Mouse (Mus musculus) stomach, postnatal 0 days (tissue): ENCODE results near the gene Apol8. TPM values are rescaled to one million over a fixed set of nuclear protein-coding genes. Genes with fewer than 3 reads are reported as not detected.

Experiments
- ATAC-seq: fragments of 200-750 bp; cut with Nextera tagmentation; 2 replicates; pipeline ENCODE4 v1.8.0; 2017; ENCODE audit not compliant: low FRiP score, low TSS enrichment
- DNase-seq: peaks from one replicate; pipeline ENCODE4 v3.0.0-alpha.2; 2016; ENCODE audit warnings: low spot score
- H3K27ac ChIP-seq: fragments of 300-500 bp; sonication (generic); replicated peaks from 2 replicates; pipeline ENCODE4 v1.5.1; 2014; ENCODE audit warnings: mild to moderate bottlenecking, control low read depth
- H3K27me3 ChIP-seq: fragments of 300-500 bp; sonication (generic); 2 replicates; pipeline ENCODE4 v1.6.1; 2014; ENCODE audit warnings: low read length; ENCODE audit not compliant: control insufficient read depth, insufficient read depth
- H3K36me3 ChIP-seq: fragments of 300-500 bp; sonication (generic); 2 replicates; pipeline ENCODE4 v1.6.1; 2014; ENCODE audit warnings: low read length, mixed read lengths; ENCODE audit not compliant: control insufficient read depth, insufficient read depth
- H3K4me1 ChIP-seq: fragments of 300-500 bp; sonication (generic); replicated peaks from 2 replicates; pipeline ENCODE4 v1.6.1; 2014; ENCODE audit warnings: antibody characterized with exemption; ENCODE audit not compliant: control insufficient read depth, insufficient read depth
- H3K4me2 ChIP-seq: fragments of 300-500 bp; sonication (generic); replicated peaks from 2 replicates; pipeline ENCODE4 v1.6.1; 2014; ENCODE audit warnings: low read depth, mild to moderate bottlenecking, control low read depth, moderate library complexity
- H3K4me3 ChIP-seq: fragments of 300-500 bp; sonication (generic); 2 replicates; pipeline ENCODE4 v1.5.1; 2014; ENCODE audit warnings: low read depth, low read length, control low read depth
- H3K9ac ChIP-seq: fragments of 300-500 bp; sonication (generic); 2 replicates; pipeline ENCODE4 v1.6.1; 2014; ENCODE audit warnings: mild to moderate bottlenecking, low read length, control low read depth, mixed read lengths
- H3K9me3 ChIP-seq: fragments of 300-500 bp; sonication (generic); 2 replicates; pipeline ENCODE4 v1.6.1; 2016; ENCODE audit warnings: low read length; ENCODE audit not compliant: control insufficient read depth
- CTCF ChIP-seq: IDR thresholded peaks from 2 replicates; pipeline ENCODE4 v1.5.1; 2016; ENCODE audit warnings: antibody characterized with exemption, low read depth, mild to moderate bottlenecking, moderate library complexity
- EP300 ChIP-seq: optimal IDR thresholded peaks from 2 replicates; pipeline ENCODE3; 2016; ENCODE audit warnings: antibody characterized with exemption
- WGBS: fragments of 180-500 bp; shearing (Covaris S2); extraction: QIAGEN DNeasy Blood & Tissue Kit; methylation state at CpG from one replicate; pipeline ENCODE4 v1.1.7; 2014; 5-methylcytosine and 5-hydroxymethylcytosine counted together
- polyA plus RNA-seq: library from polyadenylated mRNA; unstranded; fragments of >200 nt; fragmentation: Nextera tagmentation; extraction: Ambion mirVana; gene quantifications from 2 replicates; pipeline ENCODE4 v1.2.1, GENCODE M21; 2015

Gene Apol8
- polyA plus RNA-seq, 1 experiment from 2014 or later: 0.05 TPM

GRCm38 (mm10) chr15:77790656-77791405 is 34.0 kb upstream of the Apol8 start:
- Histone ChIP-seq H3K9ac (no peak overlapping the region), H3K27me3 (no peaks in the 10 kb centered on the region), H3K36me3 (peaks cover 79% of the 10 kb centered on the region), H3K9me3 (no peaks in the 10 kb centered on the region), H3K27ac (no peak overlapping the region), H3K4me3 (no peak overlapping the region), H3K4me1 (no peaks in the 10 kb centered on the region), H3K4me2 (no peak overlapping the region)
- no peak for DNase-seq
- no peak for TF ChIP-seq CTCF
- TF ChIP-seq EP300: no peak
- no peak for ATAC-seq
- 91% methylated on average over 21 of the region's 21 CpGs for WGBS

- no peak for ATAC-seq
- Histone ChIP-seq H3K9me3 (no peaks in the 10 kb centered on the region), H3K9ac (no peak overlapping the region), H3K27ac (no peak overlapping the region), H3K36me3 (peaks cover 82% of the 10 kb centered on the region), H3K4me1 (no peaks in the 10 kb centered on the region), H3K4me3 (no peak overlapping the region), H3K4me2 (no peak overlapping the region), H3K27me3 (no peaks in the 10 kb centered on the region)
- WGBS: 77% methylated on average over 3 of the region's 3 CpGs
- DNase-seq: no peak
- TF ChIP-seq CTCF (no peak), EP300 (no peak)
Measured at GRCm38 (mm10) chr15:77789186-77789585, 32.4 kb upstream of the Apol8 start.

GRCm38 (mm10) chr15:77788356-77788755 is 31.6 kb upstream of the Apol8 start:
- H3K9ac ChIP-seq: no peak overlapping the region
- ATAC-seq: no peak
- H3K27ac ChIP-seq: no peak overlapping the region
- peaks cover 84% of the 10 kb centered on the region for H3K36me3 ChIP-seq
- H3K9me3 ChIP-seq: no peaks in the 10 kb centered on the region
- WGBS: 81% methylated on average over 6 of the region's 6 CpGs
- no peak for TF ChIP-seq CTCF
- TF ChIP-seq EP300: no peak
- no peaks in the 10 kb centered on the region for H3K4me1 ChIP-seq
- DNase-seq: no peak
- H3K4me2 ChIP-seq: no peak overlapping the region
- H3K4me3 ChIP-seq: no peak overlapping the region
- no peaks in the 10 kb centered on the region for H3K27me3 ChIP-seq

GRCm38 (mm10) chr15:77785807-77786206 is 29.0 kb upstream of the Apol8 start:
- Histone ChIP-seq H3K36me3 (peaks cover 85% of the 10 kb centered on the region), H3K27ac (no peak overlapping the region), H3K4me2 (no peak overlapping the region), H3K4me3 (no peak overlapping the region), H3K9ac (no peak overlapping the region), H3K9me3 (no peaks in the 10 kb centered on the region), H3K27me3 (no peaks in the 10 kb centered on the region), H3K4me1 (no peaks in the 10 kb centered on the region)
- no peak for TF ChIP-seq EP300
- 87% methylated on average over 1 of the region's 1 CpGs for WGBS
- DNase-seq (no peak), ATAC-seq (no peak)

GRCm38 (mm10) chr15:77784039-77784824 is 27.4 kb upstream of the Apol8 start:
- Histone ChIP-seq H3K9me3 (no peaks in the 10 kb centered on the region), H3K4me3 (no peak overlapping the region), H3K27me3 (no peaks in the 10 kb centered on the region), H3K4me2 (no peak overlapping the region), H3K4me1 (no peaks in the 10 kb centered on the region), H3K9ac (no peak overlapping the region), H3K36me3 (peaks cover 87% of the 10 kb centered on the region), H3K27ac (no peak overlapping the region)
- 70% methylated on average over 22 of the region's 22 CpGs for WGBS
- ATAC-seq: no peak
- no peak for TF ChIP-seq EP300
- TF ChIP-seq CTCF: no peak
- no peak for DNase-seq

GRCm38 (mm10) chr15:77782449-77783014 is 25.7 kb upstream of the Apol8 start:
- Histone ChIP-seq H3K36me3 (peaks cover 84% of the 10 kb centered on the region), H3K4me3 (no peak overlapping the region), H3K4me1 (no peaks in the 10 kb centered on the region), H3K9ac (no peak overlapping the region), H3K27me3 (no peaks in the 10 kb centered on the region), H3K4me2 (no peak overlapping the region), H3K9me3 (no peaks in the 10 kb centered on the region), H3K27ac (no peak overlapping the region)
- DNase-seq (peak; percentile 62), ATAC-seq (peak; percentile 32; the same call in 1 of the 2 replicates)
- WGBS: 72% methylated on average over 11 of the region's 11 CpGs
- TF ChIP-seq CTCF (peak; percentile 78), EP300 (no peak)
